Mouse (Mus musculus) forebrain, embryonic 14.5 days (tissue): ENCODE measurements around the gene Med24. TPM values are rescaled to one million over a fixed set of nuclear protein-coding genes. Genes with fewer than 3 reads are reported as not detected.

Experiments
- ATAC-seq: fragments of 200-750 bp; cut with Nextera tagmentation; 2 replicates; pipeline ENCODE4 v1.8.0; 2017; ENCODE audit warnings: mild to moderate bottlenecking, moderate library complexity
- DNase-seq: peaks from one replicate; pipeline ENCODE4 v3.0.0-alpha.2; 2015; ENCODE audit warnings: low spot score
- H3K27ac ChIP-seq: fragments of 300-500 bp; sonication (generic); 2 replicates; pipeline ENCODE4 v1.5.1; 2014; ENCODE audit warnings: low read depth, mild to moderate bottlenecking, control low read depth, low read length, moderate library complexity
- H3K27me3 ChIP-seq: fragments of 300-500 bp; sonication (generic); replicated peaks from 2 replicates; pipeline ENCODE4 v1.6.1; 2014; ENCODE audit warnings: low read length, control low read depth, mixed read lengths; ENCODE audit not compliant: control insufficient read depth, insufficient read depth
- H3K36me3 ChIP-seq: fragments of 300-500 bp; sonication (generic); 2 replicates; pipeline ENCODE4 v1.6.1; 2014; ENCODE audit warnings: low read length, control low read depth; ENCODE audit not compliant: control insufficient read depth, insufficient read depth
- H3K4me1 ChIP-seq: fragments of 300-500 bp; sonication (generic); 2 replicates; pipeline ENCODE4 v1.6.1; 2014; ENCODE audit warnings: antibody characterized with exemption, low read length, control low read depth; ENCODE audit not compliant: control insufficient read depth, insufficient read depth
- H3K4me2 ChIP-seq: fragments of 300-500 bp; sonication (generic); 2 replicates; pipeline ENCODE4 v1.6.1; 2014; ENCODE audit warnings: mild to moderate bottlenecking, control low read depth, low read length
- H3K4me3 ChIP-seq: fragments of 300-500 bp; sonication (generic); 2 replicates; pipeline ENCODE4 v1.5.1; 2014; ENCODE audit warnings: low read depth, low read length, control low read depth
- H3K9ac ChIP-seq: fragments of 300-500 bp; sonication (generic); 2 replicates; pipeline ENCODE4 v1.6.1; 2014; ENCODE audit warnings: mild to moderate bottlenecking, low read length, control low read depth, moderate library complexity
- H3K9me3 ChIP-seq: fragments of 300-500 bp; sonication (generic); replicated peaks from 2 replicates; pipeline ENCODE4 v1.6.1; 2016; ENCODE audit warnings: low read length, control low read depth, mixed read lengths; ENCODE audit not compliant: control insufficient read depth
- WGBS: fragments of 180-500 bp; shearing (Covaris S2); extraction: QIAGEN DNeasy Blood & Tissue Kit; methylation state at CpG from one replicate; pipeline ENCODE4 v1.1.7; 2014; 5-methylcytosine and 5-hydroxymethylcytosine counted together
- polyA plus RNA-seq: library from polyadenylated mRNA; unstranded; fragments of >200 nt; fragmentation: Nextera tagmentation; extraction: Ambion mirVana; gene quantifications from 2 replicates; pipeline ENCODE4 v1.2.1, GENCODE M21; 2014

The Med24 gene
- polyA plus RNA-seq, 1 experiment from 2014 or later: 76.0 TPM

DNA sequence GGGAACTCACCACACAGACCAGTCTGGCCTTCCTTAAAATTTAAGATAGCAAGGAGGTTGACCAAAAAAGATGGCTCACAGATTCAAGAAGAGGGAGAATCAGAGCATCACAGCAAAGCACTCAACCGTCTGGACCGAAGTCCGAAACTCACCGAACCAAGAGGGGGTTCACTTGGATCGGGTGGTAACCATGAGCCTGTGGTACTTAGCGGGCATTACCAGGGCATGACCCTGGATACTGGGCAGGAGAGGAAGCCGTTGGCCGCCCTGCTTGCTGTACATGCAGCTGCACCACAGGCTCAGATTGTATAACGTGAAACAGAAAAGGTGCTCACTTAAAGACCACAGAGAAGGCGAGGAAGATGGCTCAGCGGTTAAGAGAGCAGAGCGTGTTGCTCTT is 32.0 kb downstream of the Med24 start:
- 90% methylated on average over 12 of the region's 12 CpGs for WGBS

DNA sequence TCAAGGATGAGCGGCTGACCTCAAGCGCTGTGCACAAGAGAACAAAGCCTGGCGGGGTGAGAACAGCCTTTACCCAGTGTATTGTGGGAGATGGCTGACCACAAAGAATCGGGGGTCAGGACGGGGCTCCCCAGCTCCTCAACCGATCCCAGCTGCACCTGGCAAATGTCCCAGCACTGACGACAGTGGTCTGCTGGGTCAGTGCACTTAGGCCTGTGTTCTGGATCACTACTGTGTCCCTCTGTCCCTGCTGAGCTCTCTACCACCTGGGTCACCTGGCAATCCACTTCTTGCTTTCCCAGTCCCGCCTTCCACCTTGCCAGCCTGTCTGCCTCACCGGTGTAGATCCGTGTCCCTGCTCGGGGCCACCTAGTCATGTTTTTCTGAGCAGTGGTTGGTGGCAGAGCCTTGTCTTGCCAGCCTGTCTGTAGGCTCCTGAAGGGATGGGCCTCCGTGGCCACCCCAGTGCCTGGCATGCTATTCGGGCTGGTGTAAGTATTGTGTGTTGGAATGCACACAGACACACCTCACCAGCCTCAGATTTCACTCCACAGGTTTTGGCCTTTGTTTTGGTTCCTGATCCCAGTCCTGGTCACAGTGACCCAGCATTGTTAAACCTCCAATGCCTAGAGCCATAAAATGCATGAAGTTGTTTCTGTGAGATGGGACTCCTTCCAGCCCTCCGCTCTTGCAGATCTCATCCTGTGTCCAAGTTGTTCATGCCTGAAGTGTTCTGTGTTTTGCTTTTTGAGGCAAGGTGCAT is 32.6 kb downstream of the Med24 start:
- WGBS: 88% methylated on average over 14 of the region's 14 CpGs
- H3K9ac ChIP-seq: no peak overlapping the region
- no peaks in the 10 kb centered on the region for H3K4me1 ChIP-seq
- peaks cover 45% of the 10 kb centered on the region for H3K36me3 ChIP-seq
- H3K27ac ChIP-seq: no peak overlapping the region
- no peak overlapping the region for H3K4me2 ChIP-seq
- no peak for ATAC-seq
- no peak overlapping the region for H3K4me3 ChIP-seq
- no peaks in the 10 kb centered on the region for H3K9me3 ChIP-seq
- no peaks in the 10 kb centered on the region for H3K27me3 ChIP-seq
- DNase-seq: no peak

More for the DNA sequence above, 32.0 kb downstream of the Med24 start:
- H3K36me3 ChIP-seq: peaks cover 39% of the 10 kb centered on the region
- H3K9ac ChIP-seq: no peak overlapping the region
- no peak for ATAC-seq
- no peak overlapping the region for H3K4me2 ChIP-seq
- H3K27me3 ChIP-seq: no peaks in the 10 kb centered on the region
- no peaks in the 10 kb centered on the region for H3K4me1 ChIP-seq
- no peak for DNase-seq
- H3K27ac ChIP-seq: no peak overlapping the region
- H3K4me3 ChIP-seq: no peak overlapping the region
- no peaks in the 10 kb centered on the region for H3K9me3 ChIP-seq

DNA sequence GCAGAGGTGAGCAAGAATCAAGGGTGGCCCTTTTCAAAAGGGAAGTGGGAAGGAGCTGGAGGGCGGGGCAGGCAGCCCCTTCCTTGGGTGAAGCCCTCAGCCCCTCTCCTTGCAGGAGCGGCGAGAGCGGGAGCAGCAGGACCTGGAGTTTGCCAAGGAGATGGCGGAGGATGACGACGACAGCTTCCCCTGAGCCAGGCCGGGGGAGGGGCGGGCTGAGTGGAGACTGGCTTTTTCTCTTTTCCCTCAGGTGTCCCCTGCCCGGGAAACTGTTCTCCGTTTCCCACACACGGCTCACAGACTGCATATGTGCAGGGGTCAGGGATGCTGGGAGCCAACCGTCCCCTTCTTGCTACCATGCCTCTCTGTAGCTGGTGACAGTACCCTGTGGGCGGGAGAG is 33.8 kb downstream of the Med24 start:
- DNase-seq: no peak
- ATAC-seq: no peak
- Histone ChIP-seq H3K9me3 (no peaks in the 10 kb centered on the region), H3K9ac (no peak overlapping the region), H3K27ac (no peak overlapping the region), H3K4me1 (no peaks in the 10 kb centered on the region), H3K4me3 (no peak overlapping the region), H3K4me2 (no peak overlapping the region), H3K36me3 (peaks cover 57% of the 10 kb centered on the region), H3K27me3 (no peaks in the 10 kb centered on the region)
- 77% methylated on average over 14 of the region's 14 CpGs for WGBS

DNA sequence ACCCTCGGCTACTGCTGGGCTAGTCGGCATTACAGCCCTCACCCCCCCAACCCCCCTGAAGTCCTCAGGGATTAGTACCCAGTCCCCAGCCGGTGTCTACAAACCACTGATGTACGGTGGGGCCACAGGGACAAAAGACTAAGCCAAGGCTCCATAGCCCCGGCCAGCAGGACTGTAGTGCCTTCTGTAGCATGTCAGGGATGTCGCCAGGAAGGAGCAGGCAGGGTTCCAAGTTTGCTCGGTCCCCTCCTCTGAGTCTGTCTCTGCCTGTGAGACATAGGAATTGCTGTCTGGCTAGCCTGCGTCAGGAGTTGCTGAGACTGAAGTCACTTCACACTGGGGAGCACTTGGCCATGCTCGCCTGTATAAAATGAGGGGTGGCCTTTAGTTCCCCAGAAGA is 34.9 kb downstream of the Med24 start:
- Histone ChIP-seq H3K27ac (no peak overlapping the region), H3K4me2 (no peak overlapping the region), H3K27me3 (no peaks in the 10 kb centered on the region), H3K9ac (no peak overlapping the region), H3K4me3 (no peak overlapping the region), H3K36me3 (peaks cover 68% of the 10 kb centered on the region), H3K9me3 (no peaks in the 10 kb centered on the region), H3K4me1 (no peaks in the 10 kb centered on the region)
- ATAC-seq (no peak), DNase-seq (no peak)
- WGBS: 84% methylated on average over 9 of the region's 9 CpGs

DNA sequence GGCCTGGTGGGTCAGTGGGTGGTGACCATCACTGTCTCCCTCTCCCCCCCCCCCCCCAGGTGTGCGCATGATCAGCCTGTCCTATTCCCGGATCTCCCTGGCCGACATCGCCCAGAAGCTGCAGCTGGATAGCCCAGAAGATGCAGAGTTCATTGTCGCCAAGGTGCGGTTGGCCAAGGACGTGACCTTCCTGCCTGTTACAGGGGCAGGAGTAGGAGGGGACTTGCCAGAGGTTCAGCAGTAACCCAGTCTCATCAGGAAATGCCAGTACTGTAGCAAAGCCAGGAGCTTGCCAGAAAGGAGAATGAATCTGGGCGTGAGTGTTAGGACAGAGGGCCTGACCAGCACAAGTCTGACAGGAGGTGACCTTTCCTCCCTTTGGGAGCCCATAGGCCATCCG is 35.5 kb downstream of the Med24 start:
- Histone ChIP-seq H3K9ac (no peak overlapping the region), H3K27ac (no peak overlapping the region), H3K36me3 (peaks cover 71% of the 10 kb centered on the region), H3K9me3 (no peaks in the 10 kb centered on the region), H3K4me3 (no peak overlapping the region), H3K27me3 (no peaks in the 10 kb centered on the region), H3K4me2 (no peak overlapping the region), H3K4me1 (no peaks in the 10 kb centered on the region)
- no peak for ATAC-seq
- 91% methylated on average over 8 of the region's 9 CpGs for WGBS
- DNase-seq: no peak

DNA sequence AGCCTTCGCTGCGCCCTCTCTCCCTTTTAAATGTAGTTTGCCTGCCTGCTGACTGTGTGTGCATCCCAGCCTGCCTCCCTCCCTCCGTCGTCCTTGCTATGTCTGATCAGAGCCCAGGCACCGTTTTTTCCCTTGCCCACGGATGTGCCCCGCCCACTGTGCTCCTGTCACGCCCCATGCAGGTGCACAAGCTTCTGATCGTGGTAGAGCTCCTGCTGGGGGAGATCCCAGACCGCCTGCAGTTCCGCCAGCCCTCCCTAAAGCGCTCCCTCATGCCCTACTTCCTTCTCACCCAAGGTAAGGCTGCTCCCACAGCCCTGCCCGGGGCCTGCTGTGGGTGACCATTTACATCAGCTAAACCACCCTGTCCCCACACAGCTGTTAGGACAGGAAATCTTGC is 36.0 kb downstream of the Med24 start:
- Histone ChIP-seq H3K27me3 (no peaks in the 10 kb centered on the region), H3K4me2 (no peak overlapping the region), H3K4me1 (no peaks in the 10 kb centered on the region), H3K36me3 (peaks cover 74% of the 10 kb centered on the region), H3K9me3 (no peaks in the 10 kb centered on the region), H3K4me3 (no peak overlapping the region), H3K9ac (no peak overlapping the region), H3K27ac (no peak overlapping the region)
- WGBS: 76% methylated on average over 13 of the region's 13 CpGs
- DNase-seq (no peak), ATAC-seq (no peak)

DNA sequence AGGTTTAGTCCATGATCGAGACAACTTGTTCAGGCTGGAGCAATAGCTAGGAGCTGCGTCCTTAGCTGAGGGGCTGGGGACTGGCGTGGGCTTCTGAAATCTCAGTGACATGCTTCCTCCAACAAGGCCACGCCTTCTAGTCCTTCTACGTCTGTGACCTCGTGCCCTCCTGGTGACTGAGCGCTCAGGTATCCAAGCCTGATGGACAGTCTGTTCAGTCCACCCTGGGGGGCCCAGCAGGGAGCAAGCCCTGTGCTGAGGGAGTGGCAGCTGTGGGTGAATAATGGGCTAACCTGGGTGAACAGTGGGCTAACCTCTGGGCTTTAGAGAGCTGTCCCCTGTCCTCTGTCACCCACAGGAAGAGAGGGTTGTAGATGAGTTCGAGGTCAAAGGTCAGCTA is 41.2 kb downstream of the Med24 start:
- 85% methylated on average over 8 of the region's 8 CpGs for WGBS
- no peak overlapping the region for H3K4me3 ChIP-seq
- no peaks in the 10 kb centered on the region for H3K9me3 ChIP-seq
- H3K27ac ChIP-seq: no peak overlapping the region
- peaks cover 75% of the 10 kb centered on the region for H3K36me3 ChIP-seq
- no peak overlapping the region for H3K4me2 ChIP-seq
- H3K27me3 ChIP-seq: no peaks in the 10 kb centered on the region
- DNase-seq (no peak), ATAC-seq (no peak)
- peaks cover 8% of the 10 kb centered on the region for H3K4me1 ChIP-seq
- no peak overlapping the region for H3K9ac ChIP-seq

DNA sequence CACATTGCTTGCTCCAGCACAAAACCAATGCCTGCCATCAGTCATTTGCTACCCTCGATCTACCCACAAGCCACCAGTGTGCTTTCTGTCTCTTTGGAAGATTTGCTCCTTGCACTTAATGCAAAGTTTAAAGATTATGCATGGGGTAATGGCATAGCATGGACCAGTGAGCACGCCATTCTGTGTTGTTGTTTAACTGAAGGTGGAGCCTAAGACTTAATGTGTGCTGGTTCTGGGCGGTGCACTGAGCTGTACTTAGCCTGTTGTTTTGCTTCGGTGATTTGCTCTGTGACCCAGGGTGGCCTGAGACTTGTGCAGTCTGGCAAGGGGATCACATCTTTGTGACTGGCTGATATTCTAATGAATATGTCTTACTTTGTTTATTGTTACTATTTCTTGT is 42.3 kb downstream of the Med24 start:
- Histone ChIP-seq H3K4me2 (no peak overlapping the region), H3K27me3 (no peaks in the 10 kb centered on the region), H3K9ac (no peak overlapping the region), H3K9me3 (no peaks in the 10 kb centered on the region), H3K4me1 (peaks cover 8% of the 10 kb centered on the region), H3K4me3 (no peak overlapping the region), H3K27ac (no peak overlapping the region), H3K36me3 (peaks cover 65% of the 10 kb centered on the region)
- ATAC-seq (no peak), DNase-seq (no peak)
- 93% methylated on average over 4 of the region's 4 CpGs for WGBS

DNA sequence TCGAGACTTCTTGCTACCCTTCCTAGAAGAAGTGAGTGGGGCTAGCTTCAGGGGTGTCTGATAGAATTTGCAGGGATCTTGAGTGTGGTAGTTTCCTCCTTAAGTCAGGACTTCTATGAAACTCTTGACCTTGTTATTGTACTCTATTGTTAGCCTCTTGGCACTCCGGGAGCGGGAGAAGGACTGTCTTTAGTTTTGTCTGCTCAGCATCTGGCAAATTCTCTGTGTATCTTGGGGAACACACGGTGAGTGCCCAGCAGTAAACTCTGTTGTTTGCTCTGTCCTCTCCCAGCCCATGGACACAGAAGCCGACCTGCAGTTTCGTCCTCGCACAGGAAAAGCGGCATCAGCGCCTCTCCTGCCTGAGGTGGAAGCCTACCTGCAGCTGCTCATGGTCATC is 43.6 kb downstream of the Med24 start:
- peaks cover 51% of the 10 kb centered on the region for H3K36me3 ChIP-seq

More for the DNA sequence above, 43.6 kb downstream of the Med24 start:
- DNase-seq (no peak), ATAC-seq (no peak)
- Histone ChIP-seq H3K4me3 (no peak overlapping the region), H3K27ac (no peak overlapping the region), H3K4me2 (no peak overlapping the region), H3K9me3 (no peaks in the 10 kb centered on the region), H3K9ac (no peak overlapping the region), H3K27me3 (no peaks in the 10 kb centered on the region), H3K4me1 (peaks cover 8% of the 10 kb centered on the region)
- WGBS: 93% methylated on average over 9 of the region's 9 CpGs
